Comparison of ENCODE assay signal across 7 mouse cellular contexts in the genomic region with DNA sequence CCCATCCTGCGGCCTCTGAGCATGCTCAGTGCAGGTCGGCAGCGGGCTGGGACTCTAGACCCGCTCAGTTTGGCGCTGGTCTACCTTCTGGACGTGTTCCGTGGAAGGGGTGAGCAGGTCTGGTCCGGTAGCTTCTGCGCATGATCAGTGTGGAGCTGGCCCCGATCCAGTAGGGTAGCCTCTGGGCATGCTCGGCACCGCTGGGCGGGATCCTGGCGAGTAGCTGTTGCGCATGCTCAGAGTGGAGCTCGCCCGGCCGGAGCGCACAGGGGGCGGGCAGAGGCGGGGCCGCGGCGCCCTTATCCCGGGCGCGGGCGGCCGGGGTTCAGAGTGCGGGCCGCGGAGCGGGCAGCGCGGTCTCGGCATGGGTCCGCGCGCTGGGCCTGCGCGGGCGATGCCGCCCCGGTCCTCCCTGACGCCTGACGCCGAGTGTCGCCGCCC. TPM values are rescaled to one million over a fixed set of nuclear protein-coding genes. Genes with fewer than 3 reads are reported as not detected.
DNase-seq lines count a peak whose midpoint lies in the region; ATAC-seq lines count a peak whose summit lies in the region.

A gene (plus strand): TSS at position 255 of the 441 bp plus-strand sequence.

- intact Hi-C loops in left cerebral cortex, postnatal 36 days (cut with DNase I), result no loop called here

- H3K9ac ChIP-seq in intestine, embryonic 16.5 days (ENCODE audit: low read depth, low read length), result peak within 1 kb of the TSS; percentile 92
- peak within 1 kb of the TSS; percentile 87 for H3K9ac ChIP-seq in midbrain, embryonic 11.5 days (ENCODE audit: low read length)

- H3K4me1 ChIP-seq in intestine, embryonic 16.5 days (ENCODE audit: control insufficient read depth, insufficient read depth, low read length), result peaks cover 28% of the 10 kb centered on the region
- peaks cover 25% of the 10 kb centered on the region; the same call in 1 of the 2 replicates for H3K4me1 ChIP-seq in midbrain, embryonic 11.5 days (ENCODE audit: control insufficient read depth, insufficient read depth, low read length)

- H3K36me3 ChIP-seq in intestine, embryonic 16.5 days (ENCODE audit: control insufficient read depth, insufficient read depth, low read length), result no peaks in the 10 kb centered on the region
- H3K36me3 ChIP-seq in midbrain, embryonic 11.5 days (ENCODE audit: control insufficient read depth, insufficient read depth, low read length), result no peaks in the 10 kb centered on the region; the same call in 1 of the 2 replicates

- under 1% methylated on average over 42 of the region's 49 CpGs for WGBS in intestine, embryonic 16.5 days
- under 1% methylated on average over 39 of the region's 49 CpGs for WGBS in midbrain, embryonic 11.5 days

- peak; percentile 100 for DNase-seq in adrenal gland, adult 2 months
- DNase-seq in embryo, embryonic 11.5 days (ENCODE audit: low read depth, low spot score), result peak; percentile 94
- DNase-seq in gastrocnemius, postnatal 4 days (ENCODE audit: low spot score in 2 of 2), result peak; percentile 99
- DNase-seq in left cerebral cortex, postnatal 36 days (ENCODE audit: low spot score in 2 of 2), result peak; percentile 99
- DNase-seq in midbrain, embryonic 11.5 days (ENCODE audit: low spot score, missing footprints), result peak; percentile 99
- peak; percentile 98 for DNase-seq in skeletal muscle tissue, adult 2 months (ENCODE audit: low read depth, low spot score)

- peak within 1 kb of the TSS; percentile 93 for H3K27ac ChIP-seq in intestine, embryonic 16.5 days (ENCODE audit: low read length)
- peak within 1 kb of the TSS; percentile 59 for H3K27ac ChIP-seq in midbrain, embryonic 11.5 days (ENCODE audit: low read depth, low read length)

- H3K4me2 ChIP-seq in intestine, embryonic 16.5 days (ENCODE audit: low read depth, low read length), result peak within 1 kb of the TSS; percentile 82
- H3K4me2 ChIP-seq in midbrain, embryonic 11.5 days, result peak within 1 kb of the TSS; percentile 94

- no peaks in the 10 kb centered on the region for H3K9me3 ChIP-seq in intestine, embryonic 16.5 days (ENCODE audit: control insufficient read depth, low read length)
- H3K9me3 ChIP-seq in midbrain, embryonic 11.5 days (ENCODE audit: control insufficient read depth, low read length), result no peaks in the 10 kb centered on the region

- no peaks in the 10 kb centered on the region for H3K27me3 ChIP-seq in intestine, embryonic 16.5 days (replicated peaks; ENCODE audit: control insufficient read depth, insufficient read depth, low read length)
- no peaks in the 10 kb centered on the region for H3K27me3 ChIP-seq in midbrain, embryonic 11.5 days (ENCODE audit: control insufficient read depth, insufficient read depth, low read length)

- peak; percentile 90 for ATAC-seq in intestine, embryonic 16.5 days
- ATAC-seq in midbrain, embryonic 11.5 days (ENCODE audit: low FRiP score), result peak; percentile 93

- peak within 1 kb of the TSS; percentile 74 for H3K4me3 ChIP-seq in intestine, embryonic 16.5 days (ENCODE audit: low read length)
- H3K4me3 ChIP-seq in midbrain, embryonic 11.5 days (ENCODE audit: low read depth, low read length), result peak within 1 kb of the TSS; percentile 88

RNA-seq across cellular contexts. Expression of the gene that starts here (rescaled TPM):
- 10 to 100 TPM; 13.8 to 17.6 TPM for total RNA-seq in adrenal gland, adult 2 months (2021)
- polyA plus RNA-seq in adrenal gland, adult 2 months (2012; rRNA removed), result 3.7 and 4.0 TPM in 2 replicates
- 10 to 100 TPM; 13.9 to 15.7 TPM for total RNA-seq in gastrocnemius, postnatal 4 days (2021)
- polyA plus RNA-seq in intestine, embryonic 16.5 days (2015; fragmentation: Nextera tagmentation; extraction: Ambion mirVana), result 25.4 and 32.6 TPM in 2 replicates
- 10 to 100 TPM; 29.7 to 30.3 TPM for total RNA-seq in left cerebral cortex, postnatal 36 days (2021)
- polyA plus RNA-seq in midbrain, embryonic 11.5 days (2014; fragmentation: Nextera tagmentation; extraction: Ambion mirVana), result 24.8 and 24.9 TPM in 2 replicates

Comparison
In these comparisons a context has a peak if more than half of its experiments do, and no peak if none do; other contexts are left out.
1. Peak in every context shown above with its lines: DNase-seq, ATAC-seq, H3K4me3 ChIP-seq and H3K27ac ChIP-seq.